Mouse (Mus musculus): ENCODE results near the gene 4930432K21Rik.
A peak's percentile ranks its signal among the peaks of the same experiment; 100 is the strongest.

4930432K21Rik gene

GRCm38 (mm10) chr8:84149181-84149580 is 1.4 kb downstream of the 4930432K21Rik start:
- no peak for DNase-seq

- no peak for DNase-seq
These were observed 9.8 kb downstream of the 4930432K21Rik start for GRCm38 (mm10) chr8:84157620-84158019.

- no peak for DNase-seq
These were observed 19.9 kb downstream of the 4930432K21Rik start for GRCm38 (mm10) chr8:84167696-84168095.

GRCm38 (mm10) chr8:84170096-84170495 is 22.3 kb downstream of the 4930432K21Rik start:
- DNase-seq: no peak

- DNase-seq: peak; percentile 39
These were observed 26.0 kb downstream of the 4930432K21Rik start for GRCm38 (mm10) chr8:84173861-84174260.

- peak; percentile 40 for DNase-seq
These were observed 28.7 kb downstream of the 4930432K21Rik start for GRCm38 (mm10) chr8:84176560-84176959.

- DNase-seq: no peak
These were observed 29.6 kb downstream of the 4930432K21Rik start for GRCm38 (mm10) chr8:84177405-84177804.

GRCm38 (mm10) chr8:84178592-84178991 is 30.8 kb downstream of the 4930432K21Rik start:
- no peak for DNase-seq

- no peak for DNase-seq
These were observed 32.1 kb downstream of the 4930432K21Rik start for GRCm38 (mm10) chr8:84179946-84180345.

- peak; percentile 82 for DNase-seq
These were observed 32.8 kb downstream of the 4930432K21Rik start for GRCm38 (mm10) chr8:84180530-84181190.

GRCm38 (mm10) chr8:84182833-84183232 is 35.0 kb downstream of the 4930432K21Rik start:
- DNase-seq: no peak

GRCm38 (mm10) chr8:84183261-84184084 is 35.6 kb downstream of the 4930432K21Rik start:
- peak; percentile 73 for DNase-seq

GRCm38 (mm10) chr8:84184085-84185043 is 36.5 kb downstream of the 4930432K21Rik start:
- DNase-seq: no peak

GRCm38 (mm10) chr8:84185117-84185516 is 37.3 kb downstream of the 4930432K21Rik start, which contains the start of gene Nanos3:
Nanos3 (minus strand) TSS chr8:84185217.
- no peak for DNase-seq

GRCm38 (mm10) chr8:84186547-84186946 is 38.7 kb downstream of the 4930432K21Rik start:
- peak; percentile 82 for DNase-seq

GRCm38 (mm10) chr8:84187065-84187755 is 39.4 kb downstream of the 4930432K21Rik start:
- DNase-seq: peak; percentile 90

- DNase-seq: no peak
These were observed 40.8 kb downstream of the 4930432K21Rik start for GRCm38 (mm10) chr8:84188671-84189070.

- DNase-seq: no peak
These were observed 41.8 kb downstream of the 4930432K21Rik start for GRCm38 (mm10) chr8:84189603-84190002.

GRCm38 (mm10) chr8:84190191-84190867 is 42.5 kb downstream of the 4930432K21Rik start:
- DNase-seq: peak; percentile 37

- DNase-seq: no peak
These were observed 44.2 kb downstream of the 4930432K21Rik start for GRCm38 (mm10) chr8:84192023-84192422.

GRCm38 (mm10) chr8:84192555-84192954 is 44.7 kb downstream of the 4930432K21Rik start:
- DNase-seq: peak; percentile 53

- DNase-seq: no peak
These were observed 45.3 kb downstream of the 4930432K21Rik start for GRCm38 (mm10) chr8:84193161-84193560.
